Mouse (Mus musculus) C2C12 (cell line): Measurements from ENCODE around the gene Ngdn. TPM values are rescaled to one million over a fixed set of nuclear protein-coding genes. Genes with fewer than 3 reads are reported as not detected.
"Not testable (repeated sequence)": the region's sequence is repeated elsewhere in the genome, so short reads cannot be mapped to it uniquely, and the experiment has no call there.

Source experiments
- H3K27me3 ChIP-seq: one replicate; pipeline ENCODE4 v1.6.1; 2011; ENCODE audit not compliant: control insufficient read depth, insufficient read depth, insufficient read length
- H3K36me3 ChIP-seq: one replicate; pipeline ENCODE4 v1.6.1; 2011; ENCODE audit not compliant: control insufficient read depth, insufficient read depth
- H3K4me3 ChIP-seq: one replicate; pipeline ENCODE4 v1.5.1; 2011; ENCODE audit warnings: mild to moderate bottlenecking, control low read depth; ENCODE audit not compliant: poor library complexity, insufficient read depth, severe bottlenecking
- H3K79me2 ChIP-seq: one replicate; pipeline ENCODE4 v1.6.1; 2011; ENCODE audit not compliant: control insufficient read depth, insufficient read depth
- H3K79me3 ChIP-seq: one replicate; pipeline ENCODE4 v1.6.1; 2011; ENCODE audit warnings: low read depth, control low read depth
- H3ac ChIP-seq: one replicate; pipeline ENCODE3; 2011; ENCODE audit warnings: low read depth; ENCODE audit not compliant: control insufficient read depth, insufficient read length
- CEBPB ChIP-seq: IDR thresholded peaks from one replicate; pipeline ENCODE4 v1.6.1; 2011; ENCODE audit warnings: low read depth, mild to moderate bottlenecking, control low read depth, moderate library complexity
- CTCF ChIP-seq: IDR thresholded peaks from one replicate; pipeline ENCODE4 v1.5.1; 2011; ENCODE audit not compliant: control insufficient read depth, insufficient read depth, insufficient read length
- FOSL1 ChIP-seq: IDR thresholded peaks from one replicate; pipeline ENCODE4 v1.8.0; 2011; ENCODE audit warnings: mild to moderate bottlenecking, low read length; ENCODE audit not compliant: poor library complexity, insufficient read depth, severe bottlenecking
- MAX ChIP-seq: IDR thresholded peaks from one replicate; pipeline ENCODE4 v1.6.1; 2011; ENCODE audit warnings: mild to moderate bottlenecking, control low read depth
- MYOD1 ChIP-seq: IDR thresholded peaks from one replicate; pipeline ENCODE4 v1.6.1; 2011; ENCODE audit warnings: low read depth; ENCODE audit not compliant: control insufficient read depth, insufficient read length
- MYOG ChIP-seq: IDR thresholded peaks from one replicate; pipeline ENCODE4 v1.6.1; 2011; ENCODE audit not compliant: control insufficient read depth, insufficient read length; ENCODE audit errors: extremely low read depth
- USF1 ChIP-seq: IDR thresholded peaks from one replicate; pipeline ENCODE4 v1.6.1; 2011; ENCODE audit warnings: low read depth, mild to moderate bottlenecking, control low read depth, moderate library complexity
- polyA plus RNA-seq: library from polyadenylated mRNA; unstranded; fragments of >200 nt; fragmentation: generic; extraction: Trizol; gene quantifications from one replicate; pipeline ENCODE4 v1.2.1, GENCODE M21; 2012; ENCODE audit warnings: missing spikeins

Gene Ngdn
- polyA plus RNA-seq, 1 experiment: 56.0 TPM

GRCm38 (mm10) chr14:54996793-54997192, 18.5 kb upstream of the Ngdn start:
- Histone ChIP-seq H3K4me3 (no peak overlapping the region), H3K36me3 (no peaks in the 10 kb centered on the region), H3K27me3 (peaks cover 5% of the 10 kb centered on the region), H3ac (no peak overlapping the region), H3K79me3 (no peaks in the 10 kb centered on the region), H3K79me2 (no peaks in the 10 kb centered on the region)
- no peak for TF ChIP-seq MAX
- TF ChIP-seq USF1: no peak
- TF ChIP-seq CTCF: no peak
- no peak for TF ChIP-seq MYOG

GRCm38 (mm10) chr14:54997297-54997696, 18.0 kb upstream of the Ngdn start:
- peaks cover 2% of the 10 kb centered on the region for H3K27me3 ChIP-seq
- H3K4me3 ChIP-seq: no peak overlapping the region
- H3K79me3 ChIP-seq: no peaks in the 10 kb centered on the region
- TF ChIP-seq MAX: no peak
- no peak for TF ChIP-seq FOSL1
- no peak for TF ChIP-seq CEBPB
- no peak for TF ChIP-seq CTCF
- no peak for TF ChIP-seq MYOD1
- no peak for TF ChIP-seq USF1
- TF ChIP-seq MYOG: no peak
- H3K36me3 ChIP-seq: no peaks in the 10 kb centered on the region
- no peak overlapping the region for H3ac ChIP-seq
- no peaks in the 10 kb centered on the region for H3K79me2 ChIP-seq

GRCm38 (mm10) chr14:54998680-54999079, 16.6 kb upstream of the Ngdn start:
- Histone ChIP-seq H3K36me3 (no peaks in the 10 kb centered on the region), H3K27me3 (no peaks in the 10 kb centered on the region), H3K79me3 (no peaks in the 10 kb centered on the region), H3ac (no peak overlapping the region), H3K79me2 (no peaks in the 10 kb centered on the region), H3K4me3 (no peak overlapping the region)
- TF ChIP-seq USF1 (no peak), CTCF (no peak), CEBPB (no peak)

- H3K36me3 ChIP-seq, H3K79me3 ChIP-seq, H3ac ChIP-seq, H3K4me3 ChIP-seq, H3K79me2 ChIP-seq, H3K27me3 ChIP-seq: not testable (repeated sequence)
These were observed 15.4 kb upstream of the Ngdn start for GRCm38 (mm10) chr14:54999868-55000267.

- Histone ChIP-seq H3K27me3 (no peaks in the 10 kb centered on the region), H3K79me3 (no peaks in the 10 kb centered on the region), H3K4me3 (no peak overlapping the region), H3K36me3 (no peaks in the 10 kb centered on the region), H3ac (no peak overlapping the region), H3K79me2 (no peaks in the 10 kb centered on the region)
- TF ChIP-seq FOSL1 (no peak), CTCF (no peak)
These were observed 14.4 kb upstream of the Ngdn start for GRCm38 (mm10) chr14:55000814-55001213.

- Histone ChIP-seq H3K27me3 (no peaks in the 10 kb centered on the region), H3K36me3 (no peaks in the 10 kb centered on the region), H3ac (no peak overlapping the region), H3K79me3 (no peaks in the 10 kb centered on the region), H3K4me3 (no peak overlapping the region), H3K79me2 (no peaks in the 10 kb centered on the region)
- TF ChIP-seq CTCF (no peak), CEBPB (no peak), FOSL1 (no peak), MAX (no peak), USF1 (no peak)
These were observed 13.8 kb upstream of the Ngdn start for GRCm38 (mm10) chr14:55001446-55001845.

GRCm38 (mm10) chr14:55001938-55002686, 13.1 kb upstream of the Ngdn start:
- Histone ChIP-seq H3K79me2 (no peaks in the 10 kb centered on the region), H3ac (no peak overlapping the region), H3K79me3 (no peaks in the 10 kb centered on the region), H3K36me3 (no peaks in the 10 kb centered on the region), H3K27me3 (no peaks in the 10 kb centered on the region), H3K4me3 (no peak overlapping the region)
- no peak for TF ChIP-seq CEBPB
- no peak for TF ChIP-seq FOSL1
- TF ChIP-seq MYOD1: no peak
